Mouse (Mus musculus) left cerebral cortex, adult 8-10 months (tissue): ENCODE measurements at regions not wholly inside any gene's neighbourhood (a gene's known extent, or its start where the extent isn't known, plus 50 kb on each side); places are given as distances from the start of the nearest gene placed in this dataset.

Source experiments
- DNase-seq, 2 experiments: peaks; one replicate each; pipeline ENCODE4 v3.0.0; 2022; ENCODE audit warnings: low spot score in 2 of 2

DNA sequence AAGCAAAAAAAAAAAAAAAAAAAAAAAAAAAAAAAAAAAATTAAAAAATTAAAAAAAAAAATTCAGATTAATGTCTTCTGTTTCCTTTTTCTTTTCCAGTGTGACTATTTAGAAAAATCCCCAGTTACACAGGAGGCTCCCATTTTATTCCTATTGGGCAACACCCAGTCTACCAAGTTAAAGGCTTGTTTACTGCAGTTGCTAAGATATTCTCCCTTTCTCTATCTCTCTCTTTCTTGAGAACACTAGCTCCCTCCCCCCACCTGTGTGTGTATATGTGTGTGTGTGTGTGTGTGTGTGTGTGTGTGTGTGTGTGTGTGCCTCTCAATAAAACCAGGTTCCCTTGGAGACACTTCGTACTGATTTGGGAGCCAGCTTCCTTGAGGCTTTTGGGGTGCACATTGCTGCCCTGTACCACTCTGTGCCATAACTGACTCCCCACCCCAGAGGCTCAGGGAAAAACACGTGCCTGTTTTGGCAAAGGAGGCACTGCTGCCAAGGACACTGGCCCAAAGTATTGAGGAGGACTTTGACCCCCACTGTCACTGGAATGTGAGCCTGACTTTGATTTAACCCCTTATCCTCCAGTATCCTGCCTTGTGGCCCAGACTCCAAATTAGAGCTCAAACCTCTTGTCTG, 50.3 kb downstream of the Anapc15-ps start:
- no peak for DNase-seq

DNA sequence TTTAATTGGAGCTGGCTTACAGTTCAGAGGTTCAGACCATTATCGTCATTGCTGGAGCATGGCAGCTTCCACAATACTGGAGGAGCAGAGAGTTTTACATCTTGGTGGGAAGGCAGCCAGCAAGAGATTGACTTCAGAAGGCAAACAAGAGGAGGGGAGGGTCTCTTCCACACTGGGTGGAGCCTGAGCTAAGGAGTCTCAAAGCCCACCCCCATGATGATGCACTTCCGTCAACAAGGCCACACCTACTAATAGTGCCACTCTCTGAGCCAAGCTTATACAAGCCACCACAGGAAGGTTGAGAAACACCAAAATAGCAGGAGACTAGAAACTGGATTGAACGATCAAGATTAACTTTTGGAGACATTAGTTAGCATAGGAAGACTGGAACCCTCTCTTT, 52.5 kb downstream of the Anapc15-ps start:
- no peak for DNase-seq

GRCm38 (mm10) chr10:95619601-95620000, 53.6 kb downstream of the Anapc15-ps start:
- DNase-seq, result no peak

- DNase-seq, result no peak
These were observed 54.6 kb upstream of the Nudt4 start for GRCm38 (mm10) chr10:95618451-95619079.

DNA sequence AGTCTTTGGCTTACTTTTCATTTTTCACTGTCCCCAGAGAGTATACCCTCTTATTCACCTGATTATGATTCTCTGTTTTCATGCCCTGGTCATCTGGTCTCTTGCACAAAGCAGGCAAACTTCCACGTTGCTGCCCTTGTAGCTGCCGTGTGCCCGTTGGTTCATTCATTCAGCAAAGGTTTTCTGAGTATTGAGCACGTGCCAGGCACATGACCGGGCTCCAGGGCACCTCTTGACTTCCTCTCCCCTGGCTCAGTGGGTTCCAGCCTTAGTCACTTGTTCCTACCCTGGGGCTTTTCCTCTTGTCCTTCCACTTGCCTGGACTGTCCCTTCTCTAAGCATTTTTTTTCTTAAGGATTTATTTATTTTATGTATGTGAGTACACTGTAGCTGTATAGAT, 52.9 kb upstream of the Nudt4 start:
- no peak for DNase-seq

DNA sequence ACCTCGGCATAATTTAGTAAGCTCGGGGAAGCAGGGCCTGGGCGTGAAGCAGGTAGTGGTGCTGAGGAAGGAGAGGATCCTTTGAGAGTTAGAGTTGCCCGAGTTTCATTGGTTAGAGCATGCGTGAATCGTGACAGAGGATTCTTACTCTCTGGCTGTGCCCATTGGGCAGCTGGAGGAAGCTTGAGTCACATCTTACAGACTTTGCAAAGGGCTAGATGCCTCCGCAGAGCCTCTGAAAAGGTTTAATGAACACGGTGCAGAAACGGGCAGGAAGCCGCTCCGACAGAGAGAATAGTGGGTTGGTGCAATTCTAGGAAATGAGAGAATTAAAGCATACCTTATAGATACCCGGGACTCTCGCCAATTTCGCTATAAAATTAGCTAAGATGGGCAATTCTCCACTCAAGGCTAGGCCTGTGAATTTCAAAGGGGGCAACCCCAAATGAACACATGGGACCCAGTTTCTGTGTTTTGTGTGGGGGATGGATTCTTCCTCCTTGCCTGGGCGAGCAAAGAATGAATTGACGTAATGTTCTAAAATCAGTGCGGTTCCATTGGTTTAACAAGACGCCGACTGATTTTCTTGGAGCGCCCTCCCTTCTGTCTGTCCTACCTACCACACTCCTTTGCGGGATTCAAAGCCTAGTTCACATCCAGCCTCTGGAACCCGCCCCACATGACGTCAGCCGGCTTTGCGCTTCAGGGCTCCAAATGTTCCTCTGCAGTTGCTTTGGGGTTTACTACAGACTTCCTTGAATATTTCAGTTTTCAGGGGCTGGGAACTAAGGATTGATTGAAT, 52.1 kb upstream of the Nudt4 start:
- DNase-seq, result peak in 1 of 2 experiments; percentile 64
